Mouse (Mus musculus) olfactory bulb, adult 2 months (tissue): ENCODE data around the gene Ankrd50.

ENCODE experiments used
- CTCF ChIP-seq: fragments of 200-500 bp; IDR thresholded peaks from 2 replicates; pipeline ENCODE4 v1.5.1; 2012; ENCODE audit warnings: low read depth, mild to moderate bottlenecking, low read length, moderate library complexity; ENCODE audit not compliant: insufficient read depth
- POLR2A ChIP-seq: fragments of 200-500 bp; IDR thresholded peaks from 2 replicates; pipeline ENCODE4 v1.6.1; 2012; ENCODE audit warnings: mild to moderate bottlenecking, low read depth, low read length, moderate library complexity; ENCODE audit not compliant: insufficient read depth

DNA sequence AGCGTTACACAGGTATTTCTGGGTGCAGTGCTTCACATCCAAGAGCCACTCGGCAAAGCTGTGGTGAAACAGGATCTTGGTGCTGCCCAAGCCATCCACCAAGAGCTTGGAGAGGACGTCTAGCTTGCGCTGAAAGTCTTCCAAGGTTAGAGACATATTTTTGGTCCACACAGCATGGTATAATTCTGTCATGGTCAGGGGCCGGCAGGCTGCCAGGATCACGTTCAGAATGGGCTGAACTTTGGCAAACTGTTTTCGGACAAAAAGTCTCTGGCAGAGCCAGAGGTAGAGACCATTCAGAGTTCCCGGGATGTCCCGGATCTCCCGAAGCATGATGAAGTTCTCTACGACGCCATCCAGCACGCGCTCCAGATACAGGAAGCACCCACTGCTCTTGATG is 27.6 kb downstream of the Ankrd50 start:
- no peak for TF ChIP-seq POLR2A
- TF ChIP-seq CTCF = no peak; the same call in 1 of the 2 replicates
